In genomic region chr17:47599511-47600297, GRCm38 (mm10) we compare ENCODE assay signal across 9 mouse cellular contexts. TPM values are rescaled to one million over a fixed set of nuclear protein-coding genes. Genes with fewer than 3 reads are reported as not detected.
DNase-seq lines count a peak whose midpoint lies in the region; ATAC-seq and TF ChIP-seq lines count a peak whose summit lies in the region.
"Had no signal": no experiment of that assay in that cellular context is flagged by ENCODE, and none has a peak within 500 bp of the region (broad histone marks: within the 10 kb centered on the region; RNA-seq: fewer than 3 reads in every experiment).

No protein-coding gene starts in this region.

- H3K9ac ChIP-seq in forebrain, postnatal 0 days, result no peak overlapping the region
- H3K9ac ChIP-seq: midbrain, embryonic 12.5 days had no signal

- no peak overlapping the region for H3K4me3 ChIP-seq in forebrain, postnatal 0 days (ENCODE audit: low read depth, low read length)
- H3K4me3 ChIP-seq: midbrain, embryonic 12.5 days had no signal

- peak; percentile 21 for DNase-seq in kidney, adult 11 months
- no peak for DNase-seq in kidney, adult 9 months
- DNase-seq in kidney, postnatal 14 days, result peak; percentile 48
- DNase-seq in spleen, postnatal 4 days (ENCODE audit: low spot score in 2 of 2), result peak; percentile 51 to 75
- no peak for DNase-seq in left cerebral cortex, adult 9 months (ENCODE audit: low spot score in 2 of 2)
- no peak for DNase-seq in layer of hippocampus, adult 18-20 months (ENCODE audit: low spot score in 2 of 2)
- DNase-seq in forebrain, postnatal 0 days, result no peak

- no peak for TF ChIP-seq CTCF in forebrain, postnatal 0 days (IDR thresholded peaks at IDR 0.05; ENCODE audit: low read depth)

- no peaks in the 10 kb centered on the region for H3K27me3 ChIP-seq in forebrain, postnatal 0 days (ENCODE audit: insufficient read depth, low read length)
- H3K27me3 ChIP-seq: midbrain, embryonic 12.5 days had no signal

- peaks cover 48% of the 10 kb centered on the region for H3K36me3 ChIP-seq in forebrain, postnatal 0 days (ENCODE audit: insufficient read depth)

- H3K4me2 ChIP-seq in forebrain, postnatal 0 days (ENCODE audit: low read depth), result no peak overlapping the region
- H3K4me2 ChIP-seq: midbrain, embryonic 12.5 days had no signal

- no peaks in the 10 kb centered on the region for H3K9me3 ChIP-seq in forebrain, postnatal 0 days (ENCODE audit: low read length)
- H3K9me3 ChIP-seq: midbrain, embryonic 12.5 days had no signal

- no peaks in the 10 kb centered on the region for H3K4me1 ChIP-seq in forebrain, postnatal 0 days (ENCODE audit: insufficient read depth)

- H3K27ac ChIP-seq in forebrain, postnatal 0 days (ENCODE audit: low read depth, low read length), result no peak overlapping the region
- H3K27ac ChIP-seq: midbrain, embryonic 12.5 days had no signal

- peak; percentile 17 for ATAC-seq in common myeloid progenitor, adult 5-6 weeks (replicated peaks; ENCODE audit: low read depth, poor library complexity, severe bottlenecking)
- no peak for ATAC-seq in forebrain, postnatal 0 days

- 83% methylated on average over 11 of the region's 11 CpGs for WGBS in forebrain, postnatal 0 days

RNA-seq across cellular contexts. Expression of gene Bysl, which starts 11.6 kb away (rescaled TPM):
- total RNA-seq in common myeloid progenitor, adult 5-6 weeks (2017), result 14.7 and 18.3 TPM in 2 replicates
- 10 to 100 TPM; 19.4 to 19.5 TPM for total RNA-seq in layer of hippocampus, adult 18-20 months (2021)
- 21.9 and 23.7 TPM in 2 replicates for total RNA-seq in forebrain, postnatal 0 days (2014; rRNA removed)
- polyA plus RNA-seq in forebrain, postnatal 0 days (2015; fragmentation: Nextera tagmentation; extraction: Ambion mirVana), result 32.0 and 35.4 TPM in 2 replicates

RNA-seq across cellular contexts. Expression of gene Med20, which starts 11.7 kb away (rescaled TPM):
- 32.2 and 42.8 TPM in 2 replicates for total RNA-seq in common myeloid progenitor, adult 5-6 weeks (2017)
- total RNA-seq in layer of hippocampus, adult 18-20 months (2021), result 10 to 100 TPM; 33.4 to 36.9 TPM
- 31.5 and 37.0 TPM in 2 replicates for total RNA-seq in forebrain, postnatal 0 days (2014; rRNA removed)
- 27.9 and 30.2 TPM in 2 replicates for polyA plus RNA-seq in forebrain, postnatal 0 days (2015; fragmentation: Nextera tagmentation; extraction: Ambion mirVana)

RNA-seq across cellular contexts. Expression of gene Gm20517, which starts 11.7 kb away (rescaled TPM):
- total RNA-seq in common myeloid progenitor, adult 5-6 weeks (2017), result 0.69 and 0.97 TPM in 2 replicates
- 1 to 10 TPM; 4.2 to 5.8 TPM for total RNA-seq in layer of hippocampus, adult 18-20 months (2021)
- 4.7 and 10.6 TPM in 2 replicates for total RNA-seq in forebrain, postnatal 0 days (2014; rRNA removed)
- 1.4 and 2.1 TPM in 2 replicates for polyA plus RNA-seq in forebrain, postnatal 0 days (2015; fragmentation: Nextera tagmentation; extraction: Ambion mirVana)

RNA-seq across cellular contexts. Expression of gene Usp49, which starts 30.8 kb away (rescaled TPM):
- total RNA-seq in common myeloid progenitor, adult 5-6 weeks (2017), result 4.9 and 11.4 TPM in 2 replicates
- 10 to 100 TPM in 1 of 2 experiments, 1 to 10 TPM in 1; 9.7 to 10.8 TPM for total RNA-seq in layer of hippocampus, adult 18-20 months (2021)
- total RNA-seq in forebrain, postnatal 0 days (2014; rRNA removed), result 11.2 and 18.9 TPM in 2 replicates
- 2.8 and 4.7 TPM in 2 replicates for polyA plus RNA-seq in forebrain, postnatal 0 days (2015; fragmentation: Nextera tagmentation; extraction: Ambion mirVana)

Comparison
In these comparisons a context has a peak if more than half of its experiments do, and no peak if none do; other contexts are left out.
1. DNase-seq: peak in kidney, adult 11 months (single experiment), kidney, postnatal 14 days (single experiment) and spleen, postnatal 4 days (2 of 2); none in kidney, adult 9 months (single experiment), left cerebral cortex, adult 9 months (0 of 2), layer of hippocampus, adult 18-20 months (0 of 2) and forebrain, postnatal 0 days (single experiment).